Mouse (Mus musculus): Measurements from ENCODE around the gene Proz.

- TF ChIP-seq GATA1 (IDR thresholded peaks at IDR 0.05; ENCODE audit: low read length) (peak; percentile 87), TAL1 (IDR thresholded peaks at IDR 0.05; ENCODE audit: low read length) (peak; percentile 82)
Observed at GRCm38 (mm10) chr8:13107990-13108638, 47.4 kb downstream of the Proz start.
